Mouse (Mus musculus): ENCODE data around the gene Myod1. TPM values are rescaled to one million over a fixed set of nuclear protein-coding genes. Genes with fewer than 3 reads are reported as not detected.

The Myod1 gene
- polyA plus RNA-seq, 1 experiment from 2014 or later: not detected

- no peak for TF ChIP-seq CTCF (IDR thresholded peaks at IDR 0.05; ENCODE audit: low read depth)
- H3K9me3 ChIP-seq (ENCODE audit: control insufficient read depth): no peaks in the 10 kb centered on the region
- WGBS: 77% methylated on average over 7 of the region's 7 CpGs
- no peak overlapping the region for H3K4me2 ChIP-seq (replicated peaks; ENCODE audit: low read depth)
- no peaks in the 10 kb centered on the region for H3K36me3 ChIP-seq (ENCODE audit: control insufficient read depth, insufficient read depth)
- H3K9ac ChIP-seq (ENCODE audit: low read depth, low read length): no peak overlapping the region
- H3K4me1 ChIP-seq (replicated peaks; ENCODE audit: control insufficient read depth, insufficient read depth, low read length): no peaks in the 10 kb centered on the region
- H3K4me3 ChIP-seq (ENCODE audit: low read depth, low read length): no peak overlapping the region
- ATAC-seq: no peak
- H3K27me3 ChIP-seq (replicated peaks; ENCODE audit: control insufficient read depth, insufficient read depth, low read length): no peaks in the 10 kb centered on the region
- H3K27ac ChIP-seq (ENCODE audit: low read depth, low read length): no peak overlapping the region
These were observed 28.5 kb downstream of the Myod1 start for GRCm38 (mm10) chr7:46404756-46405155.

- H3K4me1 ChIP-seq (replicated peaks; ENCODE audit: control insufficient read depth, insufficient read depth, low read length): no peaks in the 10 kb centered on the region
- no peaks in the 10 kb centered on the region for H3K27me3 ChIP-seq (replicated peaks; ENCODE audit: control insufficient read depth, insufficient read depth, low read length)
- H3K36me3 ChIP-seq (ENCODE audit: control insufficient read depth, insufficient read depth): no peaks in the 10 kb centered on the region
- 84% methylated on average over 9 of the region's 9 CpGs for WGBS
- 0 out of 2 replicates have a peak, but pooled peaks have one; percentile 12 for ATAC-seq
- no peak overlapping the region for H3K4me2 ChIP-seq (replicated peaks; ENCODE audit: low read depth)
- no peak overlapping the region for H3K4me3 ChIP-seq (ENCODE audit: low read depth, low read length)
- no peak overlapping the region for H3K9ac ChIP-seq (ENCODE audit: low read depth, low read length)
- no peak for TF ChIP-seq CTCF (IDR thresholded peaks at IDR 0.05; ENCODE audit: low read depth)
- H3K9me3 ChIP-seq (ENCODE audit: control insufficient read depth): no peaks in the 10 kb centered on the region
- H3K27ac ChIP-seq (ENCODE audit: low read depth, low read length): no peak overlapping the region
These were observed 32.3 kb downstream of the Myod1 start for GRCm38 (mm10) chr7:46408606-46409005.

- ATAC-seq: no peak
These were observed 33.0 kb downstream of the Myod1 start for GRCm38 (mm10) chr7:46409204-46409789.

GRCm38 (mm10) chr7:46410727-46411126 lies 34.5 kb downstream of the Myod1 start:
- no peaks in the 10 kb centered on the region for H3K4me1 ChIP-seq (replicated peaks; ENCODE audit: control insufficient read depth, insufficient read depth, low read length)
- WGBS: 75% methylated on average over 6 of the region's 6 CpGs
- no peak for ATAC-seq
- no peak for TF ChIP-seq CTCF (IDR thresholded peaks at IDR 0.05; ENCODE audit: low read depth)
- H3K27me3 ChIP-seq (replicated peaks; ENCODE audit: control insufficient read depth, insufficient read depth, low read length): no peaks in the 10 kb centered on the region
- no peak overlapping the region for H3K4me2 ChIP-seq (replicated peaks; ENCODE audit: low read depth)
- H3K36me3 ChIP-seq (ENCODE audit: control insufficient read depth, insufficient read depth): no peaks in the 10 kb centered on the region
- H3K9ac ChIP-seq (ENCODE audit: low read depth, low read length): no peak overlapping the region
- no peak overlapping the region for H3K4me3 ChIP-seq (ENCODE audit: low read depth, low read length)
- no peak overlapping the region for H3K27ac ChIP-seq (ENCODE audit: low read depth, low read length)
- H3K9me3 ChIP-seq (ENCODE audit: control insufficient read depth): no peaks in the 10 kb centered on the region

More at GRCm38 (mm10) chr7:46409204-46409789, 33.0 kb downstream of the Myod1 start:
- Histone ChIP-seq H3K9me3 (ENCODE audit: control insufficient read depth) (no peaks in the 10 kb centered on the region), H3K9ac (ENCODE audit: low read depth, low read length) (no peak overlapping the region), H3K4me2 (replicated peaks; ENCODE audit: low read depth) (no peak overlapping the region), H3K27ac (ENCODE audit: low read depth, low read length) (no peak overlapping the region), H3K27me3 (replicated peaks; ENCODE audit: control insufficient read depth, insufficient read depth, low read length) (no peaks in the 10 kb centered on the region), H3K36me3 (ENCODE audit: control insufficient read depth, insufficient read depth) (no peaks in the 10 kb centered on the region), H3K4me1 (replicated peaks; ENCODE audit: control insufficient read depth, insufficient read depth, low read length) (no peaks in the 10 kb centered on the region), H3K4me3 (ENCODE audit: low read depth, low read length) (no peak overlapping the region)
- no peak for TF ChIP-seq CTCF (IDR thresholded peaks at IDR 0.05; ENCODE audit: low read depth)
- 58% methylated on average over 12 of the region's 12 CpGs for WGBS

GRCm38 (mm10) chr7:46412823-46413222 lies 36.5 kb downstream of the Myod1 start:
- Histone ChIP-seq H3K27me3 (replicated peaks; ENCODE audit: control insufficient read depth, insufficient read depth, low read length) (no peaks in the 10 kb centered on the region), H3K9me3 (ENCODE audit: control insufficient read depth) (no peaks in the 10 kb centered on the region), H3K4me3 (ENCODE audit: low read depth, low read length) (no peak overlapping the region), H3K4me1 (replicated peaks; ENCODE audit: control insufficient read depth, insufficient read depth, low read length) (no peaks in the 10 kb centered on the region), H3K4me2 (replicated peaks; ENCODE audit: low read depth) (no peak overlapping the region), H3K9ac (ENCODE audit: low read depth, low read length) (no peak overlapping the region), H3K27ac (ENCODE audit: low read depth, low read length) (no peak overlapping the region), H3K36me3 (ENCODE audit: control insufficient read depth, insufficient read depth) (no peaks in the 10 kb centered on the region)
- 79% methylated on average over 5 of the region's 5 CpGs for WGBS
- ATAC-seq: no peak
- no peak for TF ChIP-seq CTCF (IDR thresholded peaks at IDR 0.05; ENCODE audit: low read depth)

- no peak for TF ChIP-seq CTCF (IDR thresholded peaks at IDR 0.05; ENCODE audit: low read depth)
- Histone ChIP-seq H3K9me3 (ENCODE audit: control insufficient read depth) (no peaks in the 10 kb centered on the region), H3K27me3 (replicated peaks; ENCODE audit: control insufficient read depth, insufficient read depth, low read length) (no peaks in the 10 kb centered on the region), H3K9ac (ENCODE audit: low read depth, low read length) (no peak overlapping the region), H3K4me1 (replicated peaks; ENCODE audit: control insufficient read depth, insufficient read depth, low read length) (no peaks in the 10 kb centered on the region), H3K4me2 (replicated peaks; ENCODE audit: low read depth) (no peak overlapping the region), H3K36me3 (ENCODE audit: control insufficient read depth, insufficient read depth) (no peaks in the 10 kb centered on the region), H3K27ac (ENCODE audit: low read depth, low read length) (no peak overlapping the region), H3K4me3 (ENCODE audit: low read depth, low read length) (no peak overlapping the region)
- 69% methylated on average over 6 of the region's 6 CpGs for WGBS
- no peak for ATAC-seq
These were observed 37.9 kb downstream of the Myod1 start for GRCm38 (mm10) chr7:46413959-46414725.
